Mouse (Mus musculus): ENCODE measurements at regions not wholly inside any gene's neighbourhood (a gene's known extent, or its start where the extent isn't known, plus 50 kb on each side); places are given as distances from the start of the nearest gene placed in this dataset.
A peak's percentile ranks its signal among the peaks of the same experiment; 100 is the strongest.

- DNase-seq (ENCODE audit: low spot score): peak; percentile 45
These were observed 127.8 kb downstream of the Stk31 start for GRCm38 (mm10) chr6:49523184-49523583.

GRCm38 (mm10) chr6:49523696-49524095 lies 128.3 kb downstream of the Stk31 start:
- DNase-seq (ENCODE audit: low spot score): no peak

DNA sequence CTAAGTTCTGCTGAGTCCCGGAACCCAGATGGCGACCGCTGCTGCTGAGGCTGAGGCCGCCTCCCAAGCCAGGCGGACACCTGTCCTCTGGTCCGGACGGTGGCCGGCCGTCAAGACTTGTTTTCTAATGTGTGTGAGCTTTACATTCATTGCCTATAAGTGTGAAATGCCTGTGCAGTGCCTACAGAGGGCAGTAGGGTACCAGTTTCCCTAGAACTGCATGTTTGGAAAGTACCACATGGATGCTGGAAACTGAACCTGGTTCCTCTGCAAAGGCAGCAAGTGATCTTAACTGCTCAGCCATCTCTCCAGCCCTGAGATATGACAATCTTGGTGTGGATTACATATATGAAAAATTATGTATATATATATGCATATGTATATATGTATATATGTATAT lies 138.6 kb downstream of the Stk31 start:
- DNase-seq (ENCODE audit: low spot score): no peak

DNA sequence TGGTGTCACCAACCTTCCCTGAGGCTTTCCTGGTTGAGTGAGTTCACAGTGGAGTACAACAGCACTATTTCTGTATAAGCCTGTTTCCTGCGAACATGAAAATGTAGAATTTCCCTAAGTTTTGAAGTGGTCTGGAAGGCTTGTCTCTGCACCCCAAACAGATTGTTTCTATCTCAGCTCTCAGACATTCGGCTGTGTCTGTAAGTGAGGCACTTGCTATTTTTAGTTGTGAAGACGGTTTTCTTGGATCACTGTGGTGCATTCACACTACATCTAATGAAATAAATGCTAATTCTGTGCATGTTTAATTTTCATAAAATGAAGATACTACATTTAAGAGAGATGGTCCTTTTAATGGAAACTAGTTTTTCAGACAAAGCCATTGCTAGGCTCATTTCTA lies 139.1 kb downstream of the Stk31 start:
- no peak for DNase-seq (ENCODE audit: low spot score)

- no peak for DNase-seq (ENCODE audit: low spot score)
These were observed 149.5 kb downstream of the Stk31 start for GRCm38 (mm10) chr6:49544946-49545345.

DNA sequence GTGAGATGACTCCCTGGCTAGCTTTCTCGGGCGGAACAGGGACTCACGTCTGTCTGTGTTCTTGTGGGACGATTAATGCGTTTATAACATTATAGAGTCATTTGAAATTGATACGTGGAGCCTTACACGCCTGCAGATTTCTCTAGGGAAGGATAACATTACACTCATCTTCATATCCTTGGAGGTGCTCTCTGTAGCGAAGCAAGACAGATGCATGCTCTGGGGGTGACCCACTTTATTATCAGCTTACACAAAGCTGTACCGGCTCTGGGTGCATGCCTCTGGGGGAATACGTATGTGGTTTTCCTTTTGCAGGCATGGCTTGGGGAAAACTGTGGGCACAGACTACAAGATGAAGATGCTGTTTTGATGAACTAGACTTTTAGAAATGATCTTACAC lies 159.7 kb downstream of the Stk31 start:
- no peak for DNase-seq (ENCODE audit: low spot score)

GRCm38 (mm10) chr6:49558508-49558907 lies 163.1 kb downstream of the Stk31 start:
- DNase-seq (ENCODE audit: low spot score): no peak

GRCm38 (mm10) chr6:49559112-49559511 lies 163.7 kb downstream of the Stk31 start:
- DNase-seq (ENCODE audit: low spot score): no peak

DNA sequence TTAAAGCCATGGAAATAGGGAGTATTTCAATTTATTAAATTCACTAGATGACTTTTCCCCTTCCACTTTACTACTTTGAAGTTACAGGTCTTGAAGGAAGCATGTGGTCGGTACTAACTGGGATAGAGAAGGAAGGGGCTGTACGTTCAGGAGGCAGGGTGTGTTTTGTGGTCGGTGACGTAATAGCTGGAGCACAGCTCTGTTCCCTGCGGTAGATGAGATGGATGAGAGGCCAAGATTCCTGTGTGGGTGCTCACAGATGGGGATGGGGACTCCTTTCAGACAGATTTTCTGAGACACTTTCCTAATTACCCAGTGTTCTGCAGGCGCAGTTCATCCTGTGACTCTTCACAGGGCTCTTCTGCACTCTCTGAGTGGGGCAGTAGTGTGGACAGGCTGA lies 182.9 kb downstream of the Stk31 start:
- DNase-seq (ENCODE audit: low spot score): no peak

DNA sequence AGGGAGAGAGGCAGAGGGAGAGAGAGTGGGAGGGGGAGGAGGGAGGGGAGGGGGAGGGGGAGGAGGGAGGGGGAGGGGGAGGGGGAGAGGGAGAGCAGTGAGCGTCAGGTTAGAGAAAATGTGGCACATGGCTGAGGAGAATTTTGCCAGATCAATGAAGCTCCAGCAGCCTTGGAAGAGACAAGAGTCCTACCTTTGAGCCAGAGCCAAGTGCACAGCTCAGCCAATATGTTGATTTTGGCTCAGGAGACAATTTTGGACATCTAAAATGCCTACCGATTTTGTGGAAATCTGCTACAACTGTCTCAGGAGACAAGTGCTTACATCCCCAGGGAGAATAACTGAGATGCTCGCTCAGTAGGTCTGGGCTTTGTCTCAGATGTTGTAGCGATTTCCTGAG lies 184.3 kb downstream of the Stk31 start:
- no peak for DNase-seq (ENCODE audit: low spot score)

GRCm38 (mm10) chr6:49582040-49582707 lies 186.8 kb downstream of the Stk31 start:
- DNase-seq (ENCODE audit: low spot score): no peak

DNA sequence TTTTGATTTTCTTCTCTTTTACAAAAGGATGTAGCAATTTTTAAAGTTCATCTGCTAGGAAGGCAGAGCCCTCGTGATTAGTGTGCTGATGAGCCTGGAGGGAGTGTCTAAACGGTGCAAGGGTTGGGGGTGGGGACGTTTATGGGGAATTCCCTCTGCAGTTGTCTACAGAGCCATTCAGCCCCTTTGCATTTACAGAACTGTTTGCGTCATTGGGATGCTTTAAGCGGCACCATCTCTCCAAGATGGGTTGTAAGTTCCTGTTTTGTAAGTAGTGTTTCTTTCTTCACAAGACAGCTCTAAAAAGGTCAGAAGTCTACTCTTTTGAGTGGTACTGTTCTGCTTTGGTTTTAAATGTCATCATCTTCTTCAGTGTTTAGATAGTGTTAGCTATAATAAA lies 191.1 kb downstream of the Stk31 start:
- DNase-seq (ENCODE audit: low spot score): no peak

- DNase-seq (ENCODE audit: low spot score): no peak
These were observed 193.3 kb downstream of the Stk31 start for GRCm38 (mm10) chr6:49588677-49589076.

- no peak for DNase-seq (ENCODE audit: low spot score)
These were observed 195.7 kb downstream of the Stk31 start for GRCm38 (mm10) chr6:49590927-49591631.

DNA sequence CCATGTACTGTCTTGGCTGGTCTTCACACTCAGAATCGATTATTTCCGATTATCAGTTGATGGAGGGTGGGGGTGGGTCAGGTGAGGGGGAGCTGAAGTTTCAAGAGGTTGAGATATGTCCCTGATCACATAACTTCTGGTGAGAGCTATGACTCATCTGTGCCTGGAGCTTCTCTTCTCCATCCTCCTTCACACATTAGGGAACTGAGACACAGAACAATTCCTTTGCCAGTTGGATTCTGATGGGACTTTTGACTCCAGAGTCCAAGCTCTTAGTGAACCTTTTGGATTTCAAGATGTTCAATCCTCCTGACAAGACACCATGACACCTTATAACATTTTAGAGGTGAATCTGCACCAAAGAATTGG lies 196.2 kb downstream of the Stk31 start:
- no peak for DNase-seq (ENCODE audit: low spot score)

DNA sequence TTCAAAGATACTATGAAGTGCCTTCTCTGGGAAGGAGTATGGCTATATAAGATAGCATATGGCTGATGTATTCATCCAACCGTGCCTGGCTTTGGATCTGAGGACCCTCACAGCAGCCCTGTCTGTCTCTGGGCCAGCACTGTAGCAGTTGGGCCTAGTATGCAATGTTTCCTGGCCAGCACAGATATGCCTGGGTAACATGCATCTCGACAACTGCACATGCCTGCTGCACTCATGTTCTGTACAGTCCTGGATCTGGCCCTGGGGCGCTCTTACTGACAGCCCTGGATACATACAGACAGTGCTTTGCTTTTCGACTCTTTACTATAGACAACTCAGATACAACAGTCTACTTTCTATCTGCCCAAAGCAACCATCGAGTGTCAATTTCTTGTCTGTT lies 197.3 kb downstream of the Stk31 start:
- DNase-seq (ENCODE audit: low spot score): no peak

GRCm38 (mm10) chr6:49603201-49603600 lies 207.8 kb downstream of the Stk31 start:
- no peak for DNase-seq (ENCODE audit: low spot score)

DNA sequence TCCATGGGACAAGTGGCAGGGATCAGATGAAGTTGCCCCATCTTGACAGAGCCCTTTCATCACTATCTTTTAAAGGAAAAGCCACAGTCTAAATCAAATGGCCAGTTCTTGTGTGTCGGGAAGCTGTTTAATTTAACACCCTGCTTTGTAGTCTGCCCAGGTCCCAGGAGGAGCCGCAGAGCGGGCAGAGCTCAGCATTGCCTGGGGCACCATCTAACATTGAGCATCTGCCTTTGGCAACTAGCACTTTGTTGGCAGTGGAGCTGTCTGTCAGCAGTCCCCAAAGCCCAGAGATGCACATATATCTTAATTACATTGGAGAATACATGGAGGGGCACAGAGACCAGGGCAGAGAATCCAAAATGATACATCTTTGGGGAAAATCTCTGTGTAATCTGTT lies 208.4 kb downstream of the Stk31 start:
- no peak for DNase-seq (ENCODE audit: low spot score)

GRCm38 (mm10) chr6:49606028-49606427 lies 210.6 kb downstream of the Stk31 start:
- DNase-seq (ENCODE audit: low spot score): no peak

DNA sequence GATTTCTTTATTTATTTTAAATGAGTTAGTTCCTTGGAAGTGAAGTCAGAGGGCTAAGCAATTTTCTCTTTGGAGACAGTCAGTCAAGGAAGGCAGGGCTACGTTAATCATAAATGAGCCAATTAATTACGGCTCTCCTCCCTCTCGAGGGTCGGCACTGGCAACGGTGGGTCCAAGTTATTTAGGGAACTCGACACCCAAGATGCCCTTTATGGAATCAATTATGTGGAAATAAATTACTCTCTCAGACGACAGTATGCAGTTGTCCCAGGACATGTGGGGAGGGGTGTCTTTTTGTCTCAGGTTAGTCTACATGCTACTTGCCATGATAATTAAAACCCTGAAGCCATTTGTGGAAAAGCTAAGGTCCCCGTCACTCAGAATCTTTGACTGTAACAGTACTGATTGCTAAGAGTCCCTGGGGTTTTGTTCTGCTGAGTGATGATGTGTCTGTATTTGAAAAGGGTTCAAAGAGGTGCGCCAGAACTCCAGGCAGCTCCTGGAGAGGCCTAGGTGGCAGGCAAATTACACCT lies 211.3 kb downstream of the Stk31 start:
- peak; percentile 10 for DNase-seq (ENCODE audit: low spot score)

DNA sequence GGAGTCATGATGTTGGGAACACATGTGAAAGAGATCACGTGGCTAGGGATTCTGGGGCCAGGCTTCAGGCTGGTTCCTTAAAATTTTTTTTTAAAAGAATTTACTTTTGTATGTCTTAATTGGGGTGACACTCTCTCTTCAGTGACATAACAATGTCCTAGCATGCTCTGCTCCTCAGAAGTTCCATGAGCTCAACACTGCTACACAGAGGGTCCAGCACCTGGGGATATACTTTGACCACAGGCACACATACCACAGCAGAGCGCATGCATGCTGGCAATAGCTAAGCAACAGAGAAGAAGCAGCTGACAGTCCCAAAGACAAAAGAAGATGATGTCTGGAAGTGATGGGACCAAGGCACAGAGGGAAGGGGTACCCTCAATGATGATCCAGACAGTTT lies 198.4 kb upstream of the Npy start:
- DNase-seq (ENCODE audit: low spot score): no peak

- DNase-seq (ENCODE audit: low spot score): no peak
These were observed 197.9 kb upstream of the Npy start for GRCm38 (mm10) chr6:49624564-49624963.

DNA sequence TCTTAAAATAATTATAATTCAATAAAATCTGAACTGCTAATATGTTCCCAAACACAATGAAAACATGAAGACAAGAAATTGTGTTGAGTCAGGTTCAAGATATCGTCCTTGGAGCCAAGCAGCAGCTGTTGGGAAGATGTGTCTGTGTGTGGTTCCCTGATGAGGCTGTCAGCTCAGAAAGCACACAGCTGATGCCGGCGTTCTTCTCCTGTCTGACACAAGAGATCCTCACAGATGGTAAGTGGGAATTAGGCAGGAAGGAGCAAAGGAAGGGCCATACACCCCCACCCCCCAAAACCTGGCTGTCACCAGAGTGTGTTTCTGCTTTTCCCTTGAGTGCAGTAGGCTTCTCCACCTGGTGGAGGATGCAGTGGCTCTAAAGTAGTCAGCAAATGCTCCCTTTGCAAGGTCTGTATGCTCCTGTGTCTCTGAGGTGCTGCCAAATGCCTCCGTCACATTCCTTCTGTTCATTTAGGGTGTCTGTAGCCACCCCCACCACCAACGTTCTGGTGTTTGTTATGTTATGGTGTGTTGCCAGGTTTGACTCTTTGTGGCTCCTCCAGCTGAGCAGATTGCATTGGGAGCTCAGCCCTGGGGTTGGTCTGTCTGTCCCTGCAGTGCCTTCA lies 188.9 kb upstream of the Npy start:
- peak; percentile 17 for DNase-seq (ENCODE audit: low spot score)

Data from embryo, embryonic 10.5 days (tissue).